Mouse (Mus musculus) liver, embryonic 14.5 days (tissue): ENCODE measurements around the gene Rnaseh2a.

ENCODE experiments used
- CTCF ChIP-seq: IDR thresholded peaks from 2 replicates; pipeline ENCODE4 v1.5.1; 2016; ENCODE audit warnings: antibody characterized with exemption, low read depth, control low read depth
- EP300 ChIP-seq: IDR thresholded peaks from 2 replicates; pipeline ENCODE4 v1.6.1; 2016; ENCODE audit warnings: antibody characterized with exemption, low read depth

DNA sequence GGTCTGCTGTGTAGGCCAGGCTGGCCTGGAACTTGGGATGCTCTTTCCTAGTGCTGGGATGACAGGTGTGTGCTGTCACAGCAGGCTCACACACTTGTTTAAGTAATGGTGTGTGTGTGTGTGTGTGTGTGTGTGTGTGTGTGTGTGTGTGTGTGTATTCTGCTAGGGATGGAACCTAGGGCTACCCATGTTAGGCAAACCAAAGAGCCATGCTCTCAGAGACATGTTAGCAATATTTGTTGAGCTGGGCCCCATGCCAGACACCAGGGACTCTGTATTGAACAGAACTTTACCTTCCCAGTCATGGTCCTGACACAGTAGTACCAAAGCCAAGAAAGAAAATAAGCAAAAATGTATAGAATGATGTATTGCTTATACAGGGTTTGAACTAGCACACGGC, 42.1 kb downstream of the Rnaseh2a start:
- TF ChIP-seq EP300 (no peak), CTCF (no peak)
